Mouse (Mus musculus): ENCODE results near the gene Cep83.

The Cep83 gene

DNA sequence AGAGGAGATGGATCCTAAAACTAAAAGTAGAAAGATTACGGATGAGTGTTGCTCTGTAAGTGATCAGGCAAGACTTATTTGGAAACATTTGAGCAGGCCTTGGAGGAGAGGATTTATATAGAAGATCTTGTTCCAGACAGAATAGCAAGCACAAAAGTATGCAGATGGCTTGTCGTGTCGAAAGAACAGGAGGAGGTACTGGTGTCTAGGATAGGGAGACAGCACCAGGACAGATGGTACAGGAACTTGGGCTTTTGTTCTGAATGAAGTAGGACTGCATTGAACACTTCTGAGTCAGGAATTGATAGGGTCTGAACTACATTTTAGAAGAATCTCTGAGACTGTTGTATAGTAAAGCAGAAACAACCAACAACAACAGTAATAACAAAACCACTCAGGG lies 89.1 kb downstream of the Cep83 start:
- DNase-seq (ENCODE audit: low spot score in 2 of 2): no peak

- no peak for DNase-seq (ENCODE audit: low spot score in 2 of 2)
These were observed 90.9 kb downstream of the Cep83 start for GRCm38 (mm10) chr10:94779319-94779718.

GRCm38 (mm10) chr10:94780618-94781262 lies 92.3 kb downstream of the Cep83 start:
- no peak for DNase-seq (ENCODE audit: low spot score in 2 of 2)

DNA sequence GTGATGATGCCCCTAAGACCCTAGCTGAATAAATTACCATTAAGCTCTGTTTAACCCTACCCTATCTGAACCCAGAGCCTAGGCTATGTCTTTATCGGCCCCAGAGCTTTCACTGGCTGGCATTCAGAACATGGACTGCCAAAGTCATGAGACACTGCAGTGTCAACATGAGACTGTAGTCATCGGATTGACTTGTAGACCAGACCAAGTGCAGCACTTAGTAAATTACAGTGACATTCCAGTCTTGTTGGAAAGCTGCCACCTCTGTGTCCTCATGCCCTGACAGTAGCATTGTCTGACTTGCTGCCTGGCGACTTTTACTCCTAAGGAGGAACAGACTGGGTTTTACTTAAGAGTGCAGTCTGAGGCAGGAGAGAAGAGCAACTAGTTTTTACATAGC lies 100.8 kb downstream of the Cep83 start:
- no peak for DNase-seq (ENCODE audit: low spot score in 2 of 2)

GRCm38 (mm10) chr10:94793914-94794313 lies 105.5 kb downstream of the Cep83 start:
- no peak for DNase-seq (ENCODE audit: low spot score in 2 of 2)

GRCm38 (mm10) chr10:94794666-94795244 lies 106.3 kb downstream of the Cep83 start:
- no peak for DNase-seq (ENCODE audit: low spot score in 2 of 2)

DNA sequence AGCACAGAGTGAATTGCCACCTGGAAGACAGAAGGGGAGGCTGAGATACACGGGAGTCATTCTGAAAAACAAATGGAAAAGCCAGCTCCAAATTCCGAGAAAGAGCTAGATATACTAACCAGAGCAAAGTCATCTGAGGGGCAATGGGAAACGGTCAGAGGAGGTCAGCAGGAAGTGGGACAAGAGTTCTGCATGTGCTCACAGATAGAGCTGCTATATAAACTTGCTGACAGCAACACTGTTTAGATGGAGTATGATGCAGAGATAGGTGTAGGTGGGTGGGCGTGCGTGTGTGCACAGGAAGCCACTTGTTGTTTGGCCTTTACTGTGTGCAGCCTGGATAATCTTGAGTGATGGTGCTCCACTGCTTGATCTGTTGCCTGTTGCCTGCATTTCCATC lies 109.7 kb downstream of the Cep83 start:
- no peak for DNase-seq (ENCODE audit: low spot score in 2 of 2)

GRCm38 (mm10) chr10:94799485-94800239 lies 111.2 kb downstream of the Cep83 start:
- DNase-seq (ENCODE audit: low spot score in 2 of 2): no peak

- no peak for DNase-seq (ENCODE audit: low spot score in 2 of 2)
These were observed 112.4 kb downstream of the Cep83 start for GRCm38 (mm10) chr10:94800677-94801354.

DNA sequence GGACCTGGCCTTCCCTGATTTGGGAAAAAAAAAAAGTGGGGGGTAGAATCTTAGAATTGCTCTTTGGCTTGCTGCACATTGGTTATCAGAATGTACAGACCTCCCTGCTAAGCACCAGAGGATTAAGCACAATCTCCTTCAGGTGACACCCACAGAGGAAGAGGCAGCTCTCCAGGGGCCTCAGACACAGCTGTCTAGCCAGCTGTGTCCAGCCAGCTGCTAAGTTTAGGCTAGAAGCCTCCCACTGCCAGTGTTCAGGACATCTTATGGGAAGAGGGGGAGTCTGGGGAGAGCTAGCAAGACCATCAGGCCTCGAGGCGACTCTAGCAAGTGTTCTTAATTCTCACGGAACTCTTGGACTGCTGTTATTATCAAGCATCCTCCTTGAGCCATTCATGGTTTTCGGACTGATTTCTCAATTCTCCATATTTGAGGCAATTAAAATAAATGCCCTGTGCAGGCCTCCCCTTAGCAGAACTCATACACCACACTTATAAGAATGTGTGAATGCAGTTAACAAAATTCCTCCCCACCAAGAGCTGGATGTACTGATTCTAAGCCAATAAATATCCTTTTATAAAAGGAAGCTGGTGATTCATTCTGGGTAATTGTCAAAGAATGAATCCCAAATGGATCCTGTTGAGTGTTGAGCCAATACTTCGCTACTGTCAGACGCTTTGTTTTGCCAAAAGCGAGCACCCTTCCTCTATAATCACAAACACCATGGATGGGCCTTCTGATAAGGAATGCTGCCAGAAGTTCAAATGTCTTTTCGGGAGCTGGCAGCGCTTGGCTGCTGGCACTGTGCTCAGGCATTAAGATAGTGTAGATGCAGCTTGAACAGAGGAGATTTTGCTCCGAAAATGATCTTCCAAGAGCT lies 115.8 kb downstream of the Cep83 start:
- no peak for DNase-seq (ENCODE audit: low spot score in 2 of 2)

- no peak for DNase-seq (ENCODE audit: low spot score in 2 of 2)
These were observed 116.4 kb downstream of the Cep83 start for GRCm38 (mm10) chr10:94804909-94805220.

DNA sequence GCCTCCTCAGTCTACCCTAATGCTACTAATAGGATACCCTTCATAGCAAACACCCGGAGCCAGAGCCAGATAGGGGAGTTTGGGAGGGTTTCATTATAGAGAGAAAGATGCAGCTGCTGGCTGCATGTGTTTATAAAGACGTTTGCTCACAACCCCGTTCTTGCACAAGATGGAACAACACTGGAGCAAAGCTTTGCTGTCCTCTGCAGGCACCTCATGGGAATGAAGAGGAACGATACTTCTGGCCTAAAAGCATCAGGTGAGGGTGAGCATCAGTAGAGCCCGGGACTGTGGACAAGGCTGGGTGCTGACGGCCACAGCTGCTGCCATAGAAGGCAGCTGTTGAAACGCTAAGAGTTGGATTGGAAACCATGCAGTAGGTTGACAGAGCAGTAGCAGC lies 118.9 kb downstream of the Cep83 start:
- no peak for DNase-seq (ENCODE audit: low spot score in 2 of 2)

GRCm38 (mm10) chr10:94808275-94808674 lies 119.8 kb downstream of the Cep83 start:
- no peak for DNase-seq (ENCODE audit: low spot score in 2 of 2)

DNA sequence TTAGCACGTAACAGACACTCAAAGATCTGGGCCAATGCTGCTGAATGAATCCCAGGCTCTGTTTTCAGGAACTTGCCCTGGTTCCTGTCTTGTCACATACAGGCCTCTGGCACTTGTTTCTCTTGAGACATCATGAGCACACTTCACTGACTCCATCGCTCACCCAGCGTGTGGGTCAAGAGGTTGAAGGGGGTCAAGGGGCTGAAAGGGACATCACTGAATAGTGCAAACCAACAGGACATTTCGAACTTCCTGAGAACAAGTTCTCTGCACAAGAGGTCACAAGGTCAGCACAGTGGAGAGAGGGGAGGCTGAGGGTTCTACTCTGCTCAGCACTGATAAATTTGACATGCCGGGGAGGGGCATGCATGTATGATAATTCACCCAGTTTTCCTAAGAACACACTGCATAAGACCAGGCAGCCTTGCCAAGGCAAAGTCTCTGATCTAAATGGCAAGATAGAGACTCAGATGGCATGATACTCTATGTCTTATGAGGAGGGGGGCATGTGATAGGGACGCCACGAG lies 121.6 kb downstream of the Cep83 start:
- no peak for DNase-seq (ENCODE audit: low spot score in 2 of 2)

DNA sequence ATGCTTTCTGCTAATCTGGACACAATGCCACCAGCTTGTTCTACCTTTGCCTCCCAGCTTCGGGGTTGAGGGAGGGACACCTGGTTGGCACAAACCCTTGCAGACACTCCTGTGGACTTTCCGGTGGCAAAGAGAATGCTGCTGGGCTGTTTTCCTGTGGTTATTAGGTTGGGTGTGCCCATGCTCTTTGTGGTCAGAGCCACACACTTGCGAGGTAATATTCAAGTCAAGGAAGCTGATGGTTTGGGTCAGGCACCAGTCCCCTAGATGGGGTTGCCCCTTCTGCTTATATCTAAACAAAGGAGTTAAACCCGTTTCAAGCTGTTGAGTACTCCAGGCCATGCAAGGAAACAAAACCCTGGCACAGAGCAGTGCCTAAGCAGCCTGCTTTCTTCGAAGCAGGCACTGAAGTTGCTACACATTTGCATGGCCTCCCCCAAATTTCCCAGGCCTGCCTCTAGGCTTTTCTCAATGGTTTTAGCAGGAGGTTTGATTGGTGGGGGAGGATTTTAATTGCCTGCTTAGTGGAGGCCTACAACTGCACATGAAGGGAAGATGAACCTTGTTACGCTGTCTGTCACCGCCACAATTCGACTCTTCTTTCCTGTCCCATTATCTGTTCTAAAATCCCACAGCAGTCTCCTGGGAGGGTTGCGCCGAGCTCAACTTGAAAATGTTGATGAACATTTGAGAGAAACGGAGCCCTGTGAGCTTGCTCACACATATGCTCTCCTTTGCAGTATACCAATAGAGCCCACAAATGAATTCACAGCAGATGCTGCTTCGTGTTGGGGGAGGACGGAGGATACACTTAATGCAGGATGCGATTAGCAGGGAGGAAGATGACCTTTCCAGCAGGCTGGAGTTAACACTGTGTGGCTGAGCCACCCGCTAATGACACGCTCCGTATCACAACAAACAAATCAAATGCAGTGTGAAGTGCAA lies 123.7 kb downstream of the Cep83 start:
- DNase-seq (ENCODE audit: low spot score in 2 of 2): no peak

DNA sequence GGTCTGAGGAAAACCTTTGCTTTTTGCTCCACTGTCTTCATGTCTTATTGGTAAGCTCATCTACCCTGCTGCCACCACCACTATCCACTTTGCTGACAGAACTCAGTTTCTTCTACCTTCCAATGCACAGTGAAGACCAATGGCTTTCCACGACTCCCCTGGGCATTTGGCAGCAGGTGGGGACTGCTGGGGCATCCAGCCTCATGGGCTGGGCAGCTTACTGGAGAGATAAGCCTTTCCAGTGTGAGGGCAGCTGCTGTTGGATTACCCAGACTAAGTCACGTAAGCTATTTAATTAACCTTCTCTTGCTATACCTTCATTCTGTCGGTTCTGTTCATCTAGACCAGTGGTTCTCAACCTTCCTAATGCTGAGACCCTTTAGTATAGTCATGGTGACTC lies 129.7 kb downstream of the Cep83 start:
- DNase-seq (ENCODE audit: low spot score in 2 of 2): no peak

DNA sequence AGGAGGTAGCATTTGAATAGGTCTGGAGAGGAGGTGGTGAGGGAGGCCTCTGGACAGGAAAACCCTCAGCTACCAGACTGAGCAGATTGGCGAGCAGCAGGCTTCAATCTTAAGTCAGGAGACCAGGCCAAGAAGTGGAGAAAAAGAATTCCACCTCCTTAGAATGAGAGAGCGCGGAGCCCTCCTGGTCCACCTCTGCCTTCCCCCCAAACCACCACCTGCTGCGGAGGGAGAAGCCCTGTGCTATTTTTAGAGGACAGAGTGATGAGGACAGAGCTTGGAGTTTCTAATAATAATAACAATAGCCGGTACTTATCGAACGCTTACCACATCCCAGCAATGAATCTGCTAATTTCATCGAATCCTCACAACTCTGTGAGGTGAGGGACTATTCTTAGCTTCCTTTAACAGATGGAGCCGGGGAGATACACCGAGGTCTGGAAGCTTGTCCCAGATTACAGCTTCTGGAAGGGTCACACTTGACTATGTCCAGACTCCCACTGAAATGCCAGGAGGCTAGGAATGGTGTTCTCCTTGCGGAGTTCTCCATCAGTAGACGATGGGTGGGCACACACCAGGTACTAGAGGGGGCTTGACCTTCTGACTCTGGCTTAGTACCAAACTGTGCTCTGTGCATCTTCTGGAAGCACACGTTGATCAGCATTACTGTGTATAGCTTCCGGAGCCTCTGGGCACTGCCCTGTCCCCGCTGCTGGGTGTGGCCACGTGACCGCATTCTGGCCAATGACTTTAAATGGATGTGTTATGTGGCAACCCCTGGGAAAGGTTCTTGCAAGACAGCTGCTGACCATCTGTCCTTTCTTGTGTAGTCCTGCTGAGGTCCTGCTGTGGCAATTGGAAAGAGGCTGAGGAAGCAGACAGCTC lies 130.6 kb downstream of the Cep83 start:
- no peak for DNase-seq (ENCODE audit: low spot score in 2 of 2)

DNA sequence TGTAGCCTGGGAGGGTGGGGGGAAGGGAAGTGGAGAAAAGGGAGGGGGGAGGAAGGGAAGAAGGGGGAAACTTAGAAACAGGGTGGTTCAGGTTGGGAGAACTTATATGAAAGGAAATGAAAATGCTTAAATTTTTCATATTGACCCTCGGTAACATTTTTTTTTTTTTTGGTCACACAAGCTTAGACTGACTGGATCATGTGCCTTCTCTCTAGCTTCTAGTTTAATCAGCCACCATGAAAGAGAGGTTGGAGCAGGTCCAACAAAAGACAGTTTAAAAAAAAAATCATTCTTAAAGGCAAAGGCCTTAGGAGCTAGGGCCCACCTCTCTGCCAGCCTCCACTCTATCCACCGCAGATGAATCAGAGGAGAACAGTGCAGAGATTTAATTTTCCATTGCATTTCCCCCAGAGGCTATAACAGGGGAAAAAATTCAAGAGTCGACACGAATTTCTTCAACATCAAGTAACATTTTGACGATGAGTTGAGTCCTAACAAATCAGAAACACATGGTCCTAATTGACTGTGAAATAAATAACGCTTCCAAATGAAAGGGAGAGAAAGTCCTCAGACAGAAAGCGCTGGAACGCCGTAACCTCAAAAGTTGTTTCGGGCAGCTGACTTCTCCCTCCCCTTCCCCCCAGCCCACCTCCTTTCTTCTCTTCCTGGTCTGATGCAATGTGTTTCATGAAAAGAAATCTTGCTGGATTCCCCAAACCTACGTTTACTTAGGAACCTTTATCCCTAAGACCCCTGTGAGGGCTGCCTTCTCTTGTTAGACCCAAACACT lies 135.7 kb downstream of the Cep83 start:
- no peak for DNase-seq (ENCODE audit: low spot score in 2 of 2)

DNA sequence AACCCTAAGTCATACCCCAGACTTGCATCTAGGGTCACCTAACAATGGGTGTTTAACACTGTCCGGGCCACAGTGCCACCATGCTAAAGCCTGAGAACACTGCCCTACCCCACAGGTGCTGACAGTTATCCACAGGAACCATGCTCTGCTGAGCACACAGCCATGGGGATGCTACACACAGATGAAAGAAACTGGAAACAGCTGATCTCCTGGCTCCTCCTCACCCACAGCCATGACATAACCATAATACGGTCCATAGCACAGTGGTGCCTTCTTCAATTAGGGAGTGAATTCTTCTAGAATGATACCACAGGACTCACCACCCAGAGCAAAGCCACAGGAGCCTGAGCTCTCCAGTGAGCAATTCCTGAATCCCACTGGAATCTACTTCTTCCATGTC lies 137.5 kb downstream of the Cep83 start:
- no peak for DNase-seq (ENCODE audit: low spot score in 2 of 2)
